Mouse (Mus musculus) layer of hippocampus, adult 11-12 months (tissue): ENCODE measurements around the gene Gm49630.
"Not testable (repeated sequence)": the region's sequence is repeated elsewhere in the genome, so short reads cannot be mapped to it uniquely, and the experiment has no call there.

ENCODE experiments used
- DNase-seq: peaks from one replicate; pipeline ENCODE4 v3.0.0; 2022; ENCODE audit warnings: low spot score

Gene Gm49630

GRCm38 (mm10) chr17:7371879-7372278 is at the start of gene Gm49630:
Gene Gm49630, minus strand, starts transcription at chr17:7371979.
- DNase-seq, result not testable (repeated sequence)

- peak; percentile 22 for DNase-seq
Measured at GRCm38 (mm10) chr17:7420191-7420973, 48.6 kb upstream of the Gm49630 start.

- DNase-seq, result not testable (repeated sequence)
Measured at GRCm38 (mm10) chr17:7414601-7415310, 43.0 kb upstream of the Gm49630 start.

- not testable (repeated sequence) for DNase-seq
Measured at GRCm38 (mm10) chr17:7413336-7413735, 41.6 kb upstream of the Gm49630 start.

GRCm38 (mm10) chr17:7399770-7400169 is 28.0 kb upstream of the Gm49630 start:
- not testable (repeated sequence) for DNase-seq

- DNase-seq, result not testable (repeated sequence)
Measured at GRCm38 (mm10) chr17:7398198-7398847, 26.5 kb upstream of the Gm49630 start.

- DNase-seq, result not testable (repeated sequence)
Measured at GRCm38 (mm10) chr17:7397079-7397478, 25.3 kb upstream of the Gm49630 start.

GRCm38 (mm10) chr17:7396288-7396687 is 24.5 kb upstream of the Gm49630 start:
- DNase-seq, result not testable (repeated sequence)

- DNase-seq, result not testable (repeated sequence)
Measured at GRCm38 (mm10) chr17:7395671-7396070, 23.9 kb upstream of the Gm49630 start.

- not testable (repeated sequence) for DNase-seq
Measured at GRCm38 (mm10) chr17:7395116-7395515, 23.3 kb upstream of the Gm49630 start.

- peak; percentile 24 for DNase-seq
Measured at GRCm38 (mm10) chr17:7389898-7390297, 18.1 kb upstream of the Gm49630 start.

GRCm38 (mm10) chr17:7388958-7389356 is 17.2 kb upstream of the Gm49630 start:
- DNase-seq, result not testable (repeated sequence)

GRCm38 (mm10) chr17:7388341-7388957 is 16.7 kb upstream of the Gm49630 start:
- DNase-seq, result not testable (repeated sequence)

- DNase-seq, result not testable (repeated sequence)
Measured at GRCm38 (mm10) chr17:7386016-7386415, 14.2 kb upstream of the Gm49630 start.

GRCm38 (mm10) chr17:7385364-7385763 is 13.6 kb upstream of the Gm49630 start, which contains the start of gene Unc93a2:
Gene Unc93a2, minus strand, starts transcription at chr17:7385464.
- DNase-seq, result not testable (repeated sequence)

- DNase-seq, result not testable (repeated sequence)
Measured at GRCm38 (mm10) chr17:7383167-7384143, 11.7 kb upstream of the Gm49630 start.

- not testable (repeated sequence) for DNase-seq
Measured at GRCm38 (mm10) chr17:7382711-7383110, 10.9 kb upstream of the Gm49630 start.

GRCm38 (mm10) chr17:7377907-7378306 is 6.1 kb upstream of the Gm49630 start:
- not testable (repeated sequence) for DNase-seq

GRCm38 (mm10) chr17:7376951-7377700 is 5.3 kb upstream of the Gm49630 start:
- not testable (repeated sequence) for DNase-seq

GRCm38 (mm10) chr17:7369401-7369800 is 2.4 kb downstream of the Gm49630 start:
- not testable (repeated sequence) for DNase-seq
